Mouse (Mus musculus) cerebellum, adult 9-11 months (tissue): ENCODE measurements around the gene Ttc27.

Source experiments
- DNase-seq: peaks from one replicate; pipeline ENCODE4 v3.0.0; 2022

Gene Ttc27

DNA sequence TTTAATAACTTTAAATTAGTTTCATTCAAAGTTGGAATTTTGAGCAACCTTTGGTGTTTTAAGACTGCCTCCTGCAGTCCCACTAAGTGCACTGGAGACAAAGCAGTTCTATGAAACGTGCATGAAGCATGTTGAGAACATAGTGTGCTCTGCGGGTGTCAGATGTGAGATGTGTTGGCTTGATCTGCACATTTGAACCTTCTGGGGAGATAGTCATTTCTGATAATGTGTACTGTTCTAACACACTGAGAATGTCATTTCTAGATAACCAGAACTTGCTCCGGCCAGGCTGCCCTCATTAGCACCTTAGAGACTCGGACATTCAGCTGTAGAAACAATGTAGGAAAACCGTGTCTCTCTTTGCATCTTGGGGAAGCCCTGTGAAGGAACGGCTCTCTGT is 126.0 kb downstream of the Ttc27 start:
- no peak for DNase-seq

DNA sequence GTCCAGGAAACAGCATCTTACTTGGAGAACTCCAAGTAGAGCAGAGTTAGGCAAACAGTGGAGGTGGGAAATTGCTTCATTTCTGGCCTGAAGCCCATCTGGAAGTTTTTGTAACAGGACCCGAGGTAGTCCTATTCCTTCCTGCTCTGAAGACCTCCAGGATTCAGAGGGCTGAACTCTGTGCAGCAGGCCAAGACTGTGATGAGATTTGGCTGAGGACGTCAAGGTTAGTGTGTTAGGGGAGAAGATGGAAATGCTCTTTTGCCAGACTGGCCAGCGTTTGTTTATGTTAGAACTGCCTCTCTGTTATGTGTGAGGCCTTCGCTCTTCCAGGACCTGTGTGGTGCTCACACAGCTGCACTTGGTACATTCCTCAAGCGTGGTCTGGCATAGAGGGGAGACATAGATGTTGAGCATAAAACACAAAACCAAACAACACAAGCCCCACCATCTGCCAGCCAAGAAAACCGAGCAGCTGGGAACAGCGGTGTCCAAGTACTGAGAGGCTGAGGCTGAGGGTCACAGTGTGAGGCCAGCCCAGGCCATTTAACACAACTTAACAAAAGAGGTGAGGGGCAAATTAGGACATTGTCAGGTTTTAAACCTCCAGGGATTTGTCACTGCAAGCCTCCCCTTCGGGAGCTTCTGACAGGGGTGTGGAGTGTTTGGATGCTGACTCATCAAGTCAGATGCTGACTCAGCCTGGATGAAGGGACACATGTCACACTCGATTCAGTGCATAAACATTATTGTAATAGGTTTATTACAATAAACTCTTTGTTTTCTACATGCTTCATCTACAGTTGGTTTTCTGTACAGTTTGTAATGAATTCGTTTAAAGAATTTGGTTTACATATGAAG is 128.7 kb downstream of the Ttc27 start:
- DNase-seq = no peak

DNA sequence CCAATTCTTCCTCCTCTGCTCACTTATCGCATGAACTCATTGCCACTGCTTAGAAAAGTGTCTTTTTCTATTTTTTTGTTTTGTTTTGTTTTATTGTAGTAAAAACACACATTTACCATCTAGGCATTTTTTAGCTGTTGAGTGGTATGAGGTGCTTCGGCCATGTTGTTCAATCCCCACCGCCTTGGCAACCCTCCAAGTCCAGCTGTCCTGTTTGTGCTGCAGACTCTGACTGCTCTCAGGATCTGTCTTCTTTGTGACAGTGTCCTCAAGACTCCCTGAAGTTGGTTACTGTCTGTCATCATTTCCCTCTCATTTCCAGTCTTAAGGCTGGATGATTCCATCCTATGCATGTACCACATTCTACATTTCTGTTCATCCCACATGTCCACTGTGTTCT is 132.7 kb downstream of the Ttc27 start:
- DNase-seq = no peak

DNA sequence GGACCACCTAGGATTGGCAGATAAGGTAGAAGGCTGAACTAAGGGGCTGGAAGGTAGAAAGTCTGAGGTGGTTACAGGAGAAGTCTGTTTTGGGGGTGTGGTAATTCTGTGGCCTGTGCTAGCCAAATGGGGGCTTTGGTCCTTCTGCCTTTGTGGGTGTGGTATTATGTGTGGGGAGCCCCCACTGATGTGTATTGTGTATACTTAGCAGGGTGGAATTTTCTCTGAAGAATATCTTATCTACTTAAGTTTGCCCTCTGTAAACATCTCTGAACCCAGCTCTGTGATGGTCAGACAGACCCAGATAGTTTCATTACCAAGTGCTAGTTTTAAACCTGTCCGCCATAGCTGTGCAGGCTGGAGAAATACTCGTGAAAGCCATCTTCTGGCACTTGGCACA is 141.8 kb downstream of the Ttc27 start:
- no peak for DNase-seq

DNA sequence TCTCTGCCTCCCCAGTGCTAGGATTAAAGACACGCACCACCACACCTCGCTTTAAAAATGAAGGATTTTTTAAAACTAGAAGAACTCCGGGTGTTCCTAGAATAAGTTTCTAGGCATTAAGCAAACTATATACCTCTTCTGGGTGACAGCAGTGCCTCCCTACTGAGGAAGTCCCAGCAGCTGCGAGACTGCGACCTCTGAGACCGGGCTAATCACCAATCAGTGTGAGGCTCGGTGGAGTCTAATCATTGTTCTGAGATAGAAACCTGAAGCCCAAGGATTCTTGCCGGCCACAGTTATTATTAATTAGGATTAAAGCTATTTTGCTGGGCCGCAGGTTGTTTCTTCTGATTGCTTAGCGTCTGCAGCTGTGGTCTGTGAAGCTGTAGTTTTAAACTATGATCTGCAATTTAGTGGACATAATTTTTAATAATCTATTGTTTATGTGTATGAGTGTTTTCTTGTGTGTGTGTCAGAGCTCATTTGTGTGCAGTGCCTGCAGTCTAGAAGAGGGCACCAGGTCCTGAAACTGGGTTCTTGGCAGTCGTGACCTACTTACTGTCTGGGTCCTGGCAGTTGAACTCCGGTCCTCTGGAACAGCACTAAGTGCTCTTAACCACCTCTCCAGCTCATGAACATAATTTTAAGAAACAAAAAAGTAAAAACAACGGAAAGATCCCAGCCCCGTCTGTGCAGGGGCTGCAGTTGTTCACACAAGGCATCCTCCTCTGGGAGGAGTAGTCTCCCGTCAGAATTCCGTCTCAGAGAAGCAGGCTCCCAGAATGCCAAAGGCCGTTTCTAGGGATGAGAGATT is 142.9 kb downstream of the Ttc27 start:
- no peak for DNase-seq

DNA sequence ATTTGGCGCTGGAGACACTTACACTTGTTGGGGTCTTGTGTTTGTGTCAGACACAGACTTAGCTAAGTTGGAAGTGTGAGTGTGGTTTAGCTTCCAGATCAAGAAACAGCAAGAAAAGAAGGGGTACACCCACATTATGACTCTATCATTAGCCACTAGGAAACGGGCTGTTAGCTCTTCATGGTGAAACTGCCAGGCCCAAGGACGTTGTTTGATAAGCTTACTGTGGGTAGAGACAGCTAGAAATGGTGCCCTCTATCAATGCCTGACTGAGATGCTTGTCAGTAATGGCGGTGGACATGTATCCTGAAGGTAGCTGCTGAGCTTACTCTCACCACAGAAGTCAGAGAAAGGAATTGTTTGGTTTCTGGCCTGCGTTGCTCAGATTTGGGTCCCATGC is 146.3 kb downstream of the Ttc27 start:
- DNase-seq = no peak

DNA sequence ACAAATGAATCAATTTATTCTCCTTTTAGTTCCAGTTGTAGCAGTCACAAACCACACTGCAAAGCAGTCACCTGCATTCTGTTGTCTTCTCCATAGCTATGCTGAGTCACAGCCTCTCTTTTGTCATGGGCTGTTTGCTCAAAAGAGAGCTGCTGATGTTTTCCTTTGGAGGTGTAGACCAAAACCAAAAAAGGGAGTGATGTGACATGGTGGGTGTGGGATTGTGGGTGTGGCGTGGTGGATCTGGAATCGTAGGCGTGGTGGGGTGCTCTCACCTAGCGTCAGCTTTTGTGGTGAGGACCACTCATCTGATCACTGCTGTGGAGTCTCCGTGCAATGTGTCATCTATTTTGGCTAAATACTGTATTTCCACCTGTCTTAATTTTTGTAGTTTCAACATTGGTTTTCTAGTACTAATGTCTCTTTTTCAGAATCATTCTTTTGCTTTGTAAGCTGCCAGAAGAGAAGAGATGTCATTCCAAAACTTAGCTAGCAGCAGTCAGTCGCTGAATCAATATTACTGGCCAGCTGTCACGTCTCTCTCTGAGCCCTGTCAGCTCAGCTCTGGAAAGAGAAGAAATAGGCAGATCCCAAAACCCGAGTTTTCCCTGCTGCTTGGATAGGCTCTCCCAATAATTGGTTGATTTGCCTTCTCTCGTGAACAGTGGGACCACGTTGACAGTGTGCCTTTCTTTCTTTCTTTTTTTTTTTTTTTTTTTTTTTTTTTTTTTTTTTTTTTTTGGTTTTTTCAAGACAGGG is 147.4 kb downstream of the Ttc27 start:
- no peak for DNase-seq

DNA sequence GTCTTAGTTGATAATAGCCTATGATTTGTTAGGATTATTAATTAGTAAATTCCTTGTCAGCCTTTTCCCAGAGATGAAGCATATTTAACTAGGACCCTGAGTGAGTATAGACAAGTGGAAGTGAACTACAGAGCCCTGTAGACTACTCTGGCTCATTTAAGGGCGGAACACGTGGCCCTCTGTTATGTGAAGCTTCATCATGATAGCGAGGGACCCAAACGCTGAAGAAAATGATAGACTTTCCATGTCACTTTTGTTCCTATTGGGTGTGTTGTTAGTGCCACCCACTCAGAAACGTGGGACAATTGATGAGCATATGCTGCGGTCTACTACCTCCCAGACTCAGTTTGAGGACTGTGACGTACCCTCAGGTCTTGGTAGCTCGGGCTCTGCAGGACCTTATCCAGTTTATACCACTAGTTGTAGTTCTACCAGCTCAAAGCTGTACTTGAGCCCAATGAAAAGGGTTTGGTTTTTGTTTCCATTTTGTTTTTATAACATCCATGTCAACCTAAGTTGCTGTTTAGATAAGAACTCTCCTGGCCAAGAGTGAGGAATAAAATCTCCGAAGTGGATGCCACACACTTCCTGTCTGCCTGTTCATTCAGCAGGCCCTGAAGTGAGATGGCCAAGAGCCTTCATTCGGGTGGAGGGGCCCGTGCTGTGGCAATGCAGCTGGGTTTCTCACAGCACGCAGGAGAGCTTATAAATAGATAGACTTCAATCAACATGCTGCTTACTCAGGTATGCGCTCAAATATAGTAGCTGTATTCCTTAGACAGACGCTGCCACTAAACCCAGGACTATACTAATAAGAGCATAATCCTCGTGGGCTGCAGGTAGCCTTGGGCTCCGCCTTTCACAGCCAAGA is 148.4 kb downstream of the Ttc27 start:
- DNase-seq = no peak

DNA sequence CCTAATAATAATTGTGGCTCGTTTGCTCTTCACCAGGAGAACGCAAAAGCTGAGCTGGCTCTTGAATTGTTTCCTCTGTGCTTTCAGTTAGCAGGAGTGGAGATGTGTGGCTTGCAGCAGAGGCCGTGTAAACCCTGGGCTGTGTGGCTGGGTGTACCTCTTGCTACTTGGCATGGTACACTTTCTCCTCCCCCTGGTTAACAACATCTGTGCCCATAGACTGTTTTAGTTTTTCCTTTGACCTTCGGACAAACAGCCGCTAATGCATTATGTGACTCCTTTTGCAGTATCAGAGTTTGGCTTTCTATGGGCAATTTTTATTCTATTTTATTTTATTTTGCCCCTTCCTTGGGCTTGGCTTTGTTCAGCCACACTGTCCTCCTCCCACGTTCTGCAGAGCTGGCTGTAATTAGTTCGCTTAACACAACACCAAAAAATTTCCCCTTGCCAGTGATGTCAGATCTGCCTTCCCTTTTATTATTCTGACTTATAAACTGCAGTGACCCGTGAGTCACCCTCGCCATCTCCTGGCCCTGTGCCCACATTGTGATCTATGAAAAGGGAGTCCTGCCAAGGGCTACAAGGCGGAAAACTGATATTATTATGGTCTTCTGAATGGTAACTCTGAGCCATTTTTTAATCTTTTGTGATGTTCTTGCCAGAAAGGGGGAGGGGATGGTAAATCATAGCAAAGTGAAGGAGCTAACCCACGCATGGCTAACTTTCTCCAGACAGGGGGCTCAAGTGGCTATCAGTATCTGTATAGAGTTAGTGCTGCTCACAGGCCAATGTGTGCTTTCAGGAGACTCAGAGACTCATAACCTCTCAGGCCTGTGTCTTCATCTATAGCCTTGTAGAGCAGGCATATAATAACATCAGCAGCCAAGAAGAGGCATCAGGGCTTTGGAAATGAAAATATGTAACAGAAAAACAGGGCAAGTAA is 149.3 kb downstream of the Ttc27 start:
- no peak for DNase-seq

DNA sequence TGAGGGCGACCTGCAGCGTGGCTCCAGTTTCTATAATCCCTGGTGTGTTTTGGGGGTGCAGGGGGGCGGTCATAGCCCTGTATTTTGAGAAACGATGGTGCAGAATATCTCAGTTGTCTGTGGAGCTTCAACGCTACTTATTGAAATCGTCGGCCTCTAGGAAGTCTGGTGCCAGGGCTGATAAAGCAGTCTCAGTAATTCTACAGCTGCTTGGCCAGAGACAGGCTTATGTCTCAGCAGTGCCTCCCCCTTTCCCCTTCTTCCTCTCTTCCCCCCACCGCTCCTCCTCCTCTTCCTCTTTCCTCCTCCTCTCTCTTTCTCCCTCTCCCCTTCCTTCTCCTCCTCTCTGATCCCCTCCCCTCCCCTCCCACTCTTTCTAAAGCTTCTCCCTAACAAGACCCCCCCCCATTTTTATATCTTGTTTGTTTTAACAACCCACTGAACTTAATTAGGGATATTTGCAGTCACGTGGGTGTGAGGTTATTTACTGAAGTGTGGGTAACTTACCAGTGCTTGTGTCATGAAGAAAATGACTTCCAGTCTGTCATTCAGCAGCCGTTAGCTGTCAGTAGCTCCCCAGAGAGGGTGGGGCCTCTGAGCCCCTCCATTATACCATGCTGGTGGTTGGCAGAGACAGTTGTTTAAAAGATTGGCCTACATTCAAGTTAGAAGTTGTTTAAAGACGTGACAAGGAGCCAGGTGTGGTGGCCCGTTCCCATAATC is 150.8 kb downstream of the Ttc27 start:
- DNase-seq = no peak

DNA sequence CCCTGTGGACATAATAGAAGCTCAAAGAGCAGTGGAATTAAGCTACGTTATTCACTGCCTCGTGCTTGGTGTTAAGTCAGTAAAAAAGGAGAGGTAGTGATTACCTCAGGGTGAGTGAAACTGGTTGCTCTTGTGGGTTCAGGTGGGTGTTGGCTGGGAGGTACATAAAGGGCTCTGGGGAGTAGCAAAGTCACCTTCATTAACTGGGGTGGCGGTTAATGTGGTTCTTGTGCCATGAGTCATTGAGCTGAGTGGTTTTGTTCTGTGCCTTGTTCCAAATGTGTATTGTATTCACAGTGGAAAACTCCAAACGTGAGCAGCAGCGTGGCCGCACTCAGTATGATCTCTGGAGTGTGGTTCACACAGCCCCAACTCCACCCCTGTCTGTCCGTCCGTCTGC is 152.0 kb downstream of the Ttc27 start:
- no peak for DNase-seq

DNA sequence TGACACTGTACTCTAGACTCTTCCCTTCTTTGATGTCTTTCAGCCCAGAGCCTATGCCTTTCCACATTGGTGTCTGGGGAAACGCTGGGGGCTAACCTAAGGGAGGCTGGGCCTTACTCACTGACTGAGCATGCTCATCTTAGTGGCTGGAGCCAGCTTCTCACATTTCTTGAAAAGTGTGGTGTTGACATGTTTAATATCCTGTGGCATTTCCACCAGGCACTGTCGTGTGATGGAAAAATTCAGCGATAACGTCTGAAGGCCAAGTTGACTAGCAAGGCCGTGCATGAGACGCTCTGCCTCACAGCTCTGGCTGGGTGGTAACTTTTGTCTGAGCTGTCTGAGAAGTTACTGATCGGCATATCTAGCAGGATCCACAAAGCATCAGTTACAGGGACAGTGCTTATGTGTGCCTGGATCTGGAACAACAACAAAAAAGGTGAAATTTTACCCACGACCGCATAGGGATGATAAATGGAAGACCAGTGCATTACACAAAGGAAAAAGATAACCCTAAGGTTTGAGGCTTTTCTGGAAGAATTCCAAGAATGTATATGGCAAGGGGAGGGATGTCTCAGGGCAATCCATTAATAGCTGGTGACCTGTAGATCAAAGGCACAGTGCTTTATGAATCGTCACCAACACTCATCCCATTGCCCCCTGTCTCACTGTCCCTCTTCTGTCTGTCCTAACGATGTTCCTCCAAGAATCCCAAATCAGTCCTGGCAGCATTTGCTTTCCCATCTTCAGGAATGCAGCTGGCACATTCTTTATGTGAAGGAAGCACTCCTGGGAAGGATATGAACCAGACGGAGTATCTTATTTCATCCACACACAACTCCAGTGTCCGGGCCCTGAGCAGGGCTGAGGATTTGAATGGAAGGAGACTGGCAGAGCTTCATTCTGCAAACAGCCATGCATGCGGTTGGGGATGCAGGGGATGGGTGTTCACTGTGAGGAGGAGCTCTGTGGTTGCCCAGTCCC is 152.9 kb downstream of the Ttc27 start:
- no peak for DNase-seq

DNA sequence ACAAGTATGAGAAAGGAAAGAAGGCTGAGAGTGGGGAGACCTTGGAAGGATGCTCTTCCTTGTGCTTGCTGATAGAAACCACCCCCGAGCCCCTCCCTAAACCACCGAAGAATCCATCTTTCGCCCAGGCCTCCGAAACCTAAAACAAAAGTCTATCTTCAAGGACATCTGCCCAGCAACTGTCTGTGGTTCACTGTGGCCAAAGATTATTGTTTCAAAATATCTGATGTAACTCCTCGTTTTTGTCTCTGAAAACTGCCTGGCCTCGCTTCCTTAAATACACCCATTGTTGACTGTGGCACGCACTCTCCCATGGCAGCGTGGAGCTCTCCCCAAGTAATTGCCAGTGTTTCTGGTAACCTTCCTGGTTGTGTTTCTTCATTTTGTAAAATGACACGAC is 155.0 kb downstream of the Ttc27 start:
- DNase-seq = no peak

DNA sequence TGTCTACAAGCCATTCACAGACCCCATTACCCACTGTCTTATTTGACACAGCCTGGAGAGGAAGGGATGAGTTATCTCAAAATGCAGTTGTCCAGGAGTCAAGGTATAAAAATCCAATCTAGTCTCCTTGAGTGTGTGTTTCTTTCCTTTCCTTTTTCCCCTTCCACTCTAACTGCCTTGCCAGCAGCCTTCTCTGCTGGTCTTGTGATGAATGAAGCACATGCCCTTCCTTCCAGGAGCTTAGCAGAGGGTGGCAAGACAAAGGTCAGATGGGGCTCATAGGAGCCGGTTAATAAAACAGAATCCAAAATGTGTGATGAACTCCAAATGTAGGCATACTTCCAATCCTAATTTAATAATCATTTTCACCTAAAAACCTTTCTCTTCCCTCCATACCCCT is 156.2 kb downstream of the Ttc27 start:
- no peak for DNase-seq

DNA sequence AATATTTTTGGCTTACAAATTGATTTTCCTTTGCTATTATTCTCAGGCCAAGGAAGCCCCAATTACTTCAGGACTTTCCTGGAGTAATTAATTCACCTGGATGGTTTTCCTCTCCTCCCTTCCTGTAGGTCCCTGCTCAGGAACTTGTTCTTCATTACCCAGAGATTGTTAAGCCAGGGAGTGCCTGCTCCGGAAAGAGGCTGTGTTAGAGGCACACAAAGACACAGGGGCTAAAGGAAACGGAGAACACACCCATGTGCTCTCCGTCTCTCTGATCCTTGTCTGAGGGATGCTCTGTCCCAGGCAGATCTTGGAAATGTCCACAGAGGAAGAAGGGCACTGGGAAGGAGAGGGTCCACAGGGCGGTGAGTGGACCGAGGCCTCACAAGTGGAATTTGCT is 158.2 kb downstream of the Ttc27 start:
- no peak for DNase-seq

DNA sequence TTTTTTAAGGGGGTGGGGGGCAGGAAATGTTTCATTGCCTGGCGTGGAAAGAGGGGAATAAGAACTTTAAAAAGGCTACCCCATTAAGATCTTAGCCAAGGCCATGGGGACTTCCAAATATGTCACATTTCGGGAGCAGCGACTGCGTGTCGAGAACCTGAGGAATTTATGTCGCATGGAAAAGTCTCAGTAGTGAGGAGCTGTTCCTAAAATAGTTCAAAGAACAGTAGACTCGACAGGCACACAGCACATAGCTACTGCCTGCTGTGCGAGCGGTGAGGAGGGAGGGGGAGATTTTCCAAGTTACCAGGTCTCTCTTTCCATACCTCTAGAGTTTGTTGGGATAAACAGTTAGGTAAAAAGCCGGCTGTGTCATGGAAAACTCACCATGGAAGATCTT is 159.4 kb downstream of the Ttc27 start:
- DNase-seq = no peak

DNA sequence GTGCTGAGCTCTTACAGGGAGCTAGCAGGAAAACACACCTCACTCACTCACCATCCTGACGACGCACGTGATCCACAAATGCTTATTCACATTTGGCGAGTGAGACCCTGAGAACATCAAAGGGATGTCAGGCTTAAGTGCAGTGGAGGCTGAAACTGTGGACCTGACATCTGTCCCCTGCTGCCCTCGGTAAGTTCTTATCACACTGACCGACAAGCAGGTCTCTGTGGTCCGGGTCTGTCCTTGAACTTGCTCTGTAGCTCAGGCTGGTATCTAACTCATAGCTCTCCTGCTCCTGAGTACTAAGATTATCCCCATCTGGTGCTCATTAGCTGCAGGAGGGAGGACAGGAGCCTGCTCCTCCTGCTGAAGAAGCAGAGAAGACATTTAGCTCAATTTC is 162.2 kb downstream of the Ttc27 start:
- DNase-seq = no peak

DNA sequence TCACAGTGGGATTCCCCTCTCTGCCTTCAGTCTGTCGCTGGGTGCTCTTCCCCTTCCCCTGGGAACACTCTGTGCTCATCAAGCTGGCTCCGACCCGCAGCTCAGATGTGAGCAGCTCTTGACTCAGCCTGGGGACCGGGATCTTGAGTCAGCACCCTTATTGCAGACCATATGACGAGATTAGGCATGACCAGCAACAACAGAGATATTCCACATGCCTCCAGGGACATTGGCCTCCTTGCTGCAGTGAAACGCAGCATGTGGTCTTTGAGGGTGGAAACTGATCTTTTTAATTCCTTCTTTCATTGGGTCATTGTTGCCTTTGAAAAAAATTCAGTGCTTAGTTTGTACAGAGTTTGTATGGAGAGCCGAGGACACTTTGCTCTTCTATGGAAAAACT is 169.5 kb downstream of the Ttc27 start:
- DNase-seq = no peak

DNA sequence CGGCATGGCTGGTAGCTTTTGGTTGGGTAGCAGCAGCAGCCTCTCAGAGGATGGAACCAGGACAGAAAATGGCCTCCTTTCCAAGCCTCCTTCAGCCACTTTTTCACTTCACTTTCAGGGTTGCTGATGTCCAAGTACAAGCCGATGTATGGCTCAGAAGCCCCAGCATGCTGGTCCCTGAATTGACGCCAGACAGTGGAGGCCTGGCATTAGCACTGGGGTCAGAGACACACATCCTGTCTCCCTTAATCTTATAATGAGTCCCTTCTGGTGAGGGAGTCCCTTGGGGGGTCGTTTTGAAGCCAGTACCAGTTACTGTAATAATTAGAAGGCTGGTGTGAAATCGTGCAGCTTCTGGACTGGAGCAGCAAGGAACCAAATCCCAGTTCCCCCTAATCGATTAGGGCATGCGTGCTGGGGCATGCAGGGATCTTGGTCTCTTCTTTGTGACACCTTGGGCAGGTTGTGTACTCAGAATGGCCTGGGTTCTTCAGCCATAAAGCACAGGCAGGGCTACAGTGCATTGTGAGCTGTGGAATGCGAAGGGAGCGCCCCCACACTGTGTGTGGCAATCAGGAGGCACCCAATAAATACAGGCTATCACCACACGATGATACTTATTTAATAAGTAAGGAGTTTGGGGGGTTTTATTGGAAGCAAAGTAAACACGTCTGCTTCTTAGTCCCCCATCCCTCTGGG is 171.5 kb downstream of the Ttc27 start:
- DNase-seq = no peak
